Mouse (Mus musculus) cerebral cortex, adult 2 months (tissue): ENCODE measurements around the gene Scel.

ENCODE experiments used
- WGBS: fragments of 180-500 bp; shearing (Covaris S2); methylation state at CpG from one replicate; pipeline ENCODE4 v1.1.7; 2018; 5-methylcytosine and 5-hydroxymethylcytosine counted together

The Scel gene

GRCm38 (mm10) chr14:103512802-103513472, at the start of gene Scel:
Gene Scel (plus strand): TSS chr14:103513342.
- 13% methylated on average over 14 of the region's 14 CpGs for WGBS

GRCm38 (mm10) chr14:103468691-103469463, 44.3 kb upstream of the Scel start:
- WGBS, result 49% methylated on average over 12 of the region's 12 CpGs

DNA sequence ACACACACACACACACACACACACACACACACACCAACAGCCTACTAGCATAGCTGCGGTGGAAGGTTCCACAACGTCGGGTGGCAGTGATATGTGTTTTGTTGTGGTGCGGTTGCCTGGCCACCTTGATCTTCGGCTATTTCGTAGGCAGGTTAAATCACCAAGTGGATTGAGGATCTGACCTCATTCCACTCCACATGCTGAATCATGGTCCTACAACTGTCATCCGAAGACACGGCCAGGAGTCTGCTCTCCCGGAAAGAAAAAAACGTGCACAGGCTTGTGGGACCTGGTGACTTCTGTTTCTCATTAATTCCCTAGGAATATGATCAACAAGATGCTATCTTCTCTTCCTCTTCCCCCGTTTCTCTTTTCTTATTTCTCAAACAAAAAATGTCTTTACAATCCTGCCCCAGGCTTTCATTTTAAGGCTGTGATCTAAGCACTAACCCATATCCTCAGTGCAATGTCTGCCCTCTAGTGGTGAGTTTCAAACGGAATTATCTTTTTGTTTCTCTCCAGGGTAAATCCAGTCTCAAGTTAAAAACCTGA, 43.6 kb upstream of the Scel start:
- 20% methylated on average over 12 of the region's 12 CpGs for WGBS

DNA sequence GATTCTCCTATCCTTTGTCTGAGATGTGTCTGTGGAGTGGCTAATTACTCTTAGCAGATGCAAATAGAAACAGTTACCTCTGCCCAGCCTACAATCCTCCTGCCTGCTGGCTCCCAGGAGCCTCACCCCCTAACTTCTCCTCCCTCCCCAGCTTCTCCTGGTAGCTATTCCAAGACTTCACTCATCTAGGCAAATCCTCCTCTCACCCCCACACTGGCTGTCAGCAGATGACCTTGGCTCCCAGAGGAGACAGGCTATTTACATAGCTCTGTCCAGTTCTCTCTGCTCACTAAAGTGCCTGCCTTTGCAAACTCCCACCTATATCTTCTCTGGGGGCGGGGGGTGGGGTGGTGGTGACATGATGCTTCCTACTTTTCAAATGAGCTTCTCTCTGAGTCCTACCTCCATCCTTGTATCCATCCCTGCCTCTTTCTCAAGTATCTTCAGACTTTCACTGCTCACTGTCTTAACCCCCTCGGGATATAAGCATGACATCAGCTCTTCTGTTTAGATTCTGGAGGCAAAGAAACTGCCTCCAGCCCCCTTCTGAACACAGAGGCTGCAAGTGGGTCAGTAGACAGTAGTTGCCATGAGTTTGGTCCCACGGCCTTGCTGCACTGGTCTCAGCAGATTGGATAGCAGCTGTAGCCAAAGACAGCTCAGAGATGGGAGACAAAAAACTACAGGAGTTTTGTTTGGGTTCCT, 41.9 kb upstream of the Scel start:
- WGBS, result 42% methylated on average over 3 of the region's 3 CpGs

DNA sequence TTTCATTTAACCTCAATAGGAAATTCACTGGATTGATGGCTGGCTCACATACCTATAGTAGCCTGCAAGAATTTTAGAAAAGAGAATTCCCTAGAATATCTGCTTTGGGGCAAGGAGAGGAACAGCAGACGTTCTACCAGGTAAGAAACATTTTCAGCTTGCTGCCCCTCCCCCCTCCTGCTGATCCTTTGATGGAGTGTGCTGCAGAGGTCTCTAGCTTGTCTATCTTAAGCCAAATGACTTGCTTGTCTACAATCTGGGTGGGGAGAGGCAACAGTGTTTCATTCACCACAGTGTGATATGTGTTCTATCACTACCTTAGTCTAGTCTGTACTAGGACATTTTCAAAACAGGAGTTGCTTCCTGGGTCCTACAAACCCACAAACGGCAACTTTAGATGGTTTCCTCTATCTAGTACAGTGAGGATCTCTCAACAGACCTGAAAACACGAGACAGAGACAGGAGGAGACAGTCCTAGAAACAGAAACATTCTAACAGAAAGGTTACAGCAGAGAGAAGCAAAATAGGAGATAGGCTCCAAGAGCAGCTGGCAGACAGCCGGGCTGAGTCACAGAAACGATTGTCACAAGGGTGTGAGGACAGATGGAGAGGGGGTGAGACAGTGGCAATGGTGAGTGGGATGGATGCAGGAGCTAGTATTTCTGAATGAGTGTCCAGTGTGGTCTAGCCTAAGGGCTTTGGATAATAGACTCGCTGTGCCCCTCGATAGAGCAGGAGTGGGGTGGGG, 41.2 kb upstream of the Scel start:
- 21% methylated on average over 7 of the region's 7 CpGs for WGBS

DNA sequence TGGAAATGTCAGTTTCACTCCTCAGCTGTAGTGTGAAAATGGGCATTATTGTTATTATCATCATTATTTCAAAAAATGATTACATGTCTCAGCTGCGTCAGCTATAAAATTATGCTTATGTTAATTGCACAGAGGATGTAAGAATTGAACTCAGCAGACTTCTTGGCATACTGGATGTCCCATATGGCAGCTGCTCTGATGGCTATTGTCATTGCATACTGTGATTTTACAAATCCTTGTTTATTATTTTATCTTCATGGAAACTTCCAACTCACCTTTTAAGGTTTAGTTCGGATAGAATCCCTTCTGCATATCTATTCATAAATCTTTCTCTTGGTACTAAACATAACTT, 40.6 kb upstream of the Scel start:
- 46% methylated on average over 2 of the region's 2 CpGs for WGBS

DNA sequence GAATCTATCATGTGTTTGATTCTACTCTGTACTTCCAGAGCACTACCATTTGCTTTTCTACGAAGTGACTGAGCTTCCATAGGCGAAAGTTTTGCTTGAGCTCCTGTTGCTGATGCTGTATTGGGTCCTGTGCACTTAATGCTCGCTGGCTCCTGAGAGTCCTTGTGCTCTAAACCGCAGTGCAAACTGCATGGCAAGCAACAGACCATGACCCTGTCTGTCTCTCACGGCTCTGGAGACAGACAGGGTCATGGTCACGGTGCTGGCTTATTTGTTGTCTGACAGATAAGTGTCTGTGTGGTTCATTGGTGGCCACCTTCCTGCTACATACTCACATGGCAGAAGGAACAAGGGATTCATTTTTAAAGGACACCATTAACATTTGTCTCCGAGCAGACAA, 37.8 kb upstream of the Scel start:
- 86% methylated on average over 7 of the region's 7 CpGs for whole genome bisulfite sequencing

DNA sequence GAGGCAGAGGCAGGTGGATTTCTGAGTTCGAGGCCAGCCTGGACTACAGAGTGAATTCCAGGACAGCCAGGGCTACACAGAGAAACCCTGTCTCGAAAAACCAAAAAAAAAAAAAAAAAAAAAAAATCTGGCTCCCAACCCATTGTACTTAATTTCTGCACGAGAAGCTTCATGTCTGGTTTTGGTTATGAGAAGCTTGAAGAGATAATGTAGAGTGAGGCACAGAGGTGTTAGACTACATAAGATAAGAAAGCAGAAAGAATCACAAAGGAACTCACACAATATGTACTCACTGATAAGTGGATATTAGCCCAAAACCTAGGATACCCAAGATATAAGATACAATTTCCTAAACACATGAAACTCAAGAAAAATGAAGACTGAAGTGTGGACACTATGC, 36.9 kb upstream of the Scel start:
- 80% methylated on average over 3 of the region's 3 CpGs for WGBS

DNA sequence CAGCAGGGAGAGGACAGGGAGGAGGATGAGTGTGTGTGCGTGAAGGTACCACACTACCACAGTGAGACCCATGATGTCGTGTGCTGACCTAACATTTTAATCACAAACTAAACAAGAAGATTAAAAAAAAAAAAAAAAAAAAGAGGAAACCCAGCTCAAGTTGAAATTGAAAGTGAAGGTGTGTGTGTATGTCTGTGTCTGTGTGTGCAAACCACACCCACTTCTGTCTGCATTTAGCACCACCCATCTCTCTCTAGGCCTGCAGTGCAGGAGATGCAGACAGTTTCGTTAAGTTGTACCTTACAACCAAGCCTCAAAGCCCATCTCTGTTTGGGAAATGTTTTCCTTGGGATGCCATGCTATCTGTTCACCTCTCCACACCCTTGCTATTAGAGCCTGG, 35.9 kb upstream of the Scel start:
- 82% methylated on average over 3 of the region's 3 CpGs for WGBS

DNA sequence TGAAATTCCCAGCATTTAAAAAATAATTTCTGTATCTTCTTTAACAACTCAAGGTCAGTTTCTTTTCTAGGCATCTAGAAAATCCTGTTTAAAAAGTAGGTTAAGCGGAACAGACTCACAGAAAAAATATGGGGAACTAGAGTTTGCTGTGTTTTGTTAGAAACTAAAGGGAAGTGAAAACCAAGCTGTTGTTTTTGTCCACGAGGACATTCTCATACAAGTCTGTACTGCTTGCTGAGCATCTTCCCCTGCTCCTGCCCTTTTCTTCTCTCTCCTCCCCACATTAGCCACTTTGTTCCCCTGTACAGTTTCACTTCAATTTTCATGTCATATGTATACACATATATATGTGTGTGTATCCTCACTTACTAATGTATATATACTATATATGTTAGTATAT, 35.2 kb upstream of the Scel start:
- 78% methylated on average over 2 of the region's 2 CpGs for WGBS

GRCm38 (mm10) chr14:103479446-103479845, 33.7 kb upstream of the Scel start:
- 66% methylated on average over 7 of the region's 7 CpGs for WGBS

DNA sequence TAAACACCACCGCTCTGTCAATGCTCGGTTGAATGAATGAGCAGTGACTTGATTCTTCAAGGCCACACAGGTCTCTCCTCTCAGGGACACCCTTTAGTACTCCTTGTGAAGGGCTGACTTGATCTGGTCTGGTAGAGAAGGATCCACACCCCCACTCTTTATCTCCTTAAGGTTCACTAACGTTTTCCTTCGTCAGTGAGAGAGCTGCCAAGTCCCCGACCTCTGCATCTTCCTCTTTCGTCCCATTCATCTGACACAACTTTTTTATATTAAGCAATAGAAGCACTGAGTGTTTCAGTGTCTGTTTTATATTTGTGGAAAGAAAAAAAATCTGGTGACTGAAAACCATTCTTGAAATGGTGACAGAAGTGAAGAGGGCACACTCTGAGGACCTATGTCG, 31.6 kb upstream of the Scel start:
- 84% methylated on average over 7 of the region's 7 CpGs for WGBS

DNA sequence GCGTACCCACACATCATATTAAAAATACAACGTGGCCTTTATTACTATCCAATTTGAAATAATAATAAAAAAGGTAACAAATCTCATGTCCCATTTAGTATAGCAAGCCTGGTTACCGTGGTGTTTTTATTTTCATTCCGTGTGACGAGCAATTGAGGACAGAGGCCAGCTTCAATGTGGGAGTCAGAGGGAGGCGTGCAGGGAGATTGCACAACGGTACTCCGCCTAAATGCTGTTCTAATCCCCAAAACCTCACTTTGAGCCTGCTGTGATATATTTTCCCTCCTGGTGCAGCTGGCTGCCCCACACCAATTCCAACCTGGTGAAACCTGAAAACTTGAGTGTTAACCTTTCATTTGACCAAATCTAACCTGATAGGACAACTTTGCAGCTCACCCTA, 27.5 kb upstream of the Scel start:
- WGBS, result 72% methylated on average over 8 of the region's 8 CpGs

DNA sequence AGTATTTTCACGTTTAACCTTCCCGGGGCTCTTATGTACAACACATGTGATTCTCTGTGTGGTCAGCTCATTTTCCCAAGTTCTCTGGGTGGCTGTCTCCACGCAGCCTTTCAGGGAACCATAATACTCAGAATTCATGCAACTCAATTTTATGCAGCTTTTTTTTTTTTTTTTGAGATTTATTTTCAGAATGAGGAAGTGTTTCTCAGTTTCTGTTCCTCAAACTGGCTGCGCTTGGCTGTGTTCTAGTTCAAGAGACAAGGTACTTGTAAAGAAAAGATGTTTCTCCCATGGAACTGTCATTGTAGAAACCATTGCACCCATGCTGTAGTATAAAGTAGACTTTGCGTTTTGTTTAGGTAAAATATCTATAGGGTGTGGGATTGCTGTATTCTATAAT, 26.2 kb upstream of the Scel start:
- WGBS, result 68% methylated on average over 5 of the region's 5 CpGs

- 39% methylated on average over 3 of the region's 3 CpGs for WGBS
Observed at GRCm38 (mm10) chr14:103488659-103489058, 24.5 kb upstream of the Scel start.

DNA sequence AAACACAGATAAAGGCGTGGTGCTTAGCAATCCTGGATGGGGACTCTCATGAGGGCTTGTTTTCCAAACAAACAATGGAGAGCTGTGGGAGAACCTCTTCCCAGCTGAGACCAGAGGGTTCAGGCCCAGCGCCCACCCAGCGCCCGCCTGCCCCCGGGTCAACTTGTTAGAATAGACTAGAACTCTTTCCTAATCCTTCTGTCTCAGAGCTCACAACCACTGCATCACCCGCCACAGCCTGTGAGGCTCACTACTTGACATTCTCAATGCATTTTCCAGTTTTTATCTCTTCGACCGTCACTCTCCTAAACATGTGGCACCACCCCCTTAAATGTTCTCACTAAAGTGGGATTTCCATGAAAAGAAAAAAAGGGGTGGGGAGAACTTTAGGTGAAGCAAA, 14.9 kb upstream of the Scel start:
- 61% methylated on average over 8 of the region's 8 CpGs for WGBS

DNA sequence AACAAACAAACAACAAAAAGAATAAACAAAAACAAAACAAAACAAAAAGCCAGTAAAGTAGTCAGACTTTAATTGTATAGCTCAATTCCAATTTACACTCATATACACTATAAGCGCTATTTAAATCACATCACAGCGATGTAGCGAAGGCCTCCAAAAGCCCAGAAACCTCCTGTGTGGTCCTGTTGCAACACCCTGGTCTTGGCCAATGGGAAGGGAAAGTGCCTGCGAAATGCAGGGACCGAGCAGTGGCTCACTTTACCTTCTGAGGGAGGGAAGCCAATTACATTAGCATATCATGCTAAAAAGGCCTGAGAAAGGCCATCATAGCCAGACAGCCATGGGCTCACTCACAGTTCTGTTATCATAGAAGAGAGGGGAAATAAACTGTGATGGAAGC, 14.5 kb upstream of the Scel start:
- 75% methylated on average over 5 of the region's 5 CpGs for WGBS

DNA sequence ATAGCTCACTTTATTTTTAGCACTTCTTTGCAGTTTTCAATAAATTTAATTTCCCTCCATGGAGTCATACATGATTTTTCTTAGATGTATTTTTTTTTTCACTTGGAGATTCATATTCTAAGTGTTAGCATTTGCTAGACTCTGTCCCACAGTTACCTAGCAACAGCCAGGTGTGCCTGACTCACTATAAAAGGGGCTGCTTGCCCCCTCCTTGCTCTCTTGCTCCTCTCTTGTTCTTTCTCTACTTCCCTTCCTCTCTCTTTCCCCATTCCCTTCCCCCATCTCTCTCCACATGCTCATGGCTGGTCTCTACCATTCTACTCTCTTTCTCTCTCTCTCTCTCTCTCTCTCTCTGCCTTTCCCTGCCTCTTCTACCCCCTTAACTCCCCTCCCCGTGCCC, 14.1 kb upstream of the Scel start:
- WGBS, result 48% methylated on average over 1 of the region's 1 CpGs

- WGBS, result 53% methylated on average over 7 of the region's 7 CpGs
Observed at GRCm38 (mm10) chr14:103500309-103500708, 12.8 kb upstream of the Scel start.

DNA sequence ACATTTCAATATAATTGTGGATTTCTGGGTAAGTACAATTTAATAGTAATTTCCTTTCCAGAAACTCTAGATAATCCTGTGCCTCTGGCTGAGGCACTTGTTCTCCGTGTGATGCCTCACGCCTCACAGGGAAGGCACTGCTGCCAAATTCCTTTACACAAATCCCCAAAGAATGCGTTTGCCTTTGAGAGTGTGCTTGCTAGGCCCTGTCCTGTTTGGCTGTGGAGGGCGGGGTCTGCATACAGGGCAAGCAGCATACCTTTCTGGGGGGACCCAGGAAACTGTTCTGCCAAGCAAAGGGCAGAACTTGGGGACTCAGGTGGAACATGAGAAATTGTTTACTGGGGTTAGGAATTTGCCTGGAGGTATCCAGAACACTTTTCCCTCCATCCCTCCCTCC, 12.2 kb upstream of the Scel start:
- 51% methylated on average over 4 of the region's 4 CpGs for WGBS

GRCm38 (mm10) chr14:103504514-103504913, 8.6 kb upstream of the Scel start:
- 81% methylated on average over 7 of the region's 7 CpGs for WGBS

DNA sequence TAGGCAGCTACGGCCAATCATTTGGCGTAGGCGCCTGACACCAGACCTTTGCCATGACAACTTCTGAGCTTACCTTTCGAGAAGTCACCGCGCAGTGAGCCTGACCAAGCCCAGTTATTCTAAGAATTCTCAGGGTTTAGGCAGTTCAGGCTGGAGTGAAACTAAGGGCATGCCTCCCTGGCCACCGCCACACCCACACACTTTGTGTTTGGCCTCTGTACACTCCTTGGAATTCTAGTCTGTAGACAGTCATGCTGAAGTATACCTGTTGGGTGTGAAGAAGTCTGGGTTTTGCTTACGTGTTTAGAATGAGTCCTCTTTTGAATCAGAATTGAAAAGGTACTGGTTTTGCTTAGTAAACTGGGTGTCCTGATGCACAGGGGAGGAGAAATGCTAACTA, 3.6 kb upstream of the Scel start:
- WGBS, result 98% methylated on average over 8 of the region's 8 CpGs
